Mouse (Mus musculus) forebrain, postnatal 0 days (tissue): ENCODE data around the gene Uck2. TPM values are rescaled to one million over a fixed set of nuclear protein-coding genes. Genes with fewer than 3 reads are reported as not detected.

Experiments used
- ATAC-seq: fragments of 200-750 bp; cut with Nextera tagmentation; 2 replicates; pipeline ENCODE4 v1.8.0; 2017; ENCODE audit warnings: mild to moderate bottlenecking, moderate library complexity
- DNase-seq: peaks from one replicate; pipeline ENCODE4 v3.0.0-alpha.2; 2015
- H3K27ac ChIP-seq: fragments of 300-500 bp; sonication (generic); 2 replicates; pipeline ENCODE4 v1.5.1; 2014; ENCODE audit warnings: low read depth, mild to moderate bottlenecking, antibody characterized with exemption, low read length, moderate library complexity, mixed read lengths
- H3K27me3 ChIP-seq: fragments of 300-500 bp; sonication (generic); 2 replicates; pipeline ENCODE4 v1.6.1; 2014; ENCODE audit warnings: mild to moderate bottlenecking, low read length, mixed read lengths; ENCODE audit not compliant: insufficient read depth
- H3K36me3 ChIP-seq: fragments of 300-500 bp; sonication (generic); 2 replicates; pipeline ENCODE4 v1.6.1; 2014; ENCODE audit warnings: mild to moderate bottlenecking, moderate library complexity; ENCODE audit not compliant: insufficient read depth
- H3K4me1 ChIP-seq: fragments of 300-500 bp; sonication (generic); 2 replicates; pipeline ENCODE4 v1.6.1; 2014; ENCODE audit warnings: antibody characterized with exemption; ENCODE audit not compliant: insufficient read depth
- H3K4me2 ChIP-seq: fragments of 300-500 bp; sonication (generic); 2 replicates; pipeline ENCODE4 v1.6.1; 2014; ENCODE audit warnings: low read depth, mild to moderate bottlenecking, moderate library complexity
- H3K4me3 ChIP-seq: fragments of 300-500 bp; sonication (generic); 2 replicates; pipeline ENCODE4 v1.5.1; 2014; ENCODE audit warnings: low read depth, low read length, mixed read lengths
- H3K9ac ChIP-seq: fragments of 300-500 bp; sonication (generic); 2 replicates; pipeline ENCODE4 v1.6.1; 2014; ENCODE audit warnings: mild to moderate bottlenecking
- H3K9me3 ChIP-seq: fragments of 300-500 bp; sonication (generic); 2 replicates; pipeline ENCODE4 v1.6.1; 2016; ENCODE audit warnings: low read length
- CTCF ChIP-seq: sonication (generic); IDR thresholded peaks from 2 replicates; pipeline ENCODE4 v1.5.1; 2016; ENCODE audit warnings: antibody characterized with exemption, control low read depth, low read depth
- WGBS: fragments of 180-500 bp; shearing (Covaris S2); extraction: QIAGEN DNeasy Blood & Tissue Kit; methylation state at CpG from one replicate; pipeline ENCODE4 v1.1.7; 2014; 5-methylcytosine and 5-hydroxymethylcytosine counted together
- polyA plus RNA-seq: library from polyadenylated mRNA; unstranded; fragments of >200 nt; fragmentation: Nextera tagmentation; extraction: Ambion mirVana; gene quantifications from 2 replicates; pipeline ENCODE4 v1.2.1, GENCODE M21; 2015
- total RNA-seq: library from RNA; depleted of rRNA; stranded (reverse); fragments of >200 nt; gene quantifications from 2 replicates; pipeline ENCODE4 v1.2.3, GENCODE M21; 2014

The Uck2 gene
- total and polyA plus RNA-seq, 2 experiments from 2014 or later = 48.2 to 80.7 TPM

DNA sequence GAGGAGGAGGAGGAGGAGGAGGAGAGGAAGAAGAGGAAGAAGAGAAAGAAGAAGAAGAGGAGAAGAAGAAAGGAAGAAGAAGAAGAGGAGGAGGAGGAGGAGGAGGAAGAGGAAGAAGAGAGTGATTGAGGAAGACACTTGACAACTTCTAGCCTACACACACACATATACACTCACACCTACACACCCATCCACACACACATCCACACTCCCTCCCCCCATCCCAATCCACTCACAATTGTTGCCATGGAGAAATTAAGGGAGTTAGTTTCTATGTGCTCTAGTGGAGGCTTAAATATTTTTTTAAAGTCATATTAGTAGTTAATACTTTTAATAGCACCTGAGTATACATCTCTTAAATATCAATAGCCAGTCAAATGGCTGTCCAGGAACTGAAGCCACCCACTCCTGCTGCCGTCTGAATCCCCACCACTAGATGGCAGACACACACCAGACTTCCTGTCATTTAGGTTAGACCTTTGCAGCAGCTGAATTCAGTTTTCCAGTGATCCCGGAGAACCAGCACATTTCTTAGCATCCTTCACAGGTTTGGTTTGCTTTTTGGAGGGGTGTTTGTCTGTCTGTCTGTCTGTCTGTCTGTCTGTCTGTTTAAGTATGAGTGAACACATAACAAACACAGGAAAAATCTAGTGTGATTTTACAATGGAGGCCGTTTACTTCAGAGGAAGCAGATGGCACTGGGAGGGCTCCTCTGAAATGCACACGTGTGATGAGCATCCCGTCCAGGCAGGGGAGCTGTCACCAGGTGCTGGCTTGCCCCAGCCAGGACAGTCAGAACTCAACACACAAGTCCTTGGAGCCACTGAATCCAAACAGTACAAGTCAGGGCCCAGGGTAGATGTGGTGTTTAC, 64.6 kb downstream of the Uck2 start:
- H3K9me3 ChIP-seq = no peaks in the 10 kb centered on the region
- H3K4me1 ChIP-seq = no peaks in the 10 kb centered on the region
- peak; percentile 89 for DNase-seq
- no peak overlapping the region for H3K4me2 ChIP-seq
- no peaks in the 10 kb centered on the region for H3K27me3 ChIP-seq
- no peak overlapping the region for H3K27ac ChIP-seq
- no peak overlapping the region for H3K4me3 ChIP-seq
- WGBS = 4% methylated on average over 5 of the region's 5 CpGs
- peak; percentile 85 for ATAC-seq
- peaks cover 14% of the 10 kb centered on the region for H3K36me3 ChIP-seq
- peak; percentile 96 for TF ChIP-seq CTCF
- H3K9ac ChIP-seq = no peak overlapping the region

DNA sequence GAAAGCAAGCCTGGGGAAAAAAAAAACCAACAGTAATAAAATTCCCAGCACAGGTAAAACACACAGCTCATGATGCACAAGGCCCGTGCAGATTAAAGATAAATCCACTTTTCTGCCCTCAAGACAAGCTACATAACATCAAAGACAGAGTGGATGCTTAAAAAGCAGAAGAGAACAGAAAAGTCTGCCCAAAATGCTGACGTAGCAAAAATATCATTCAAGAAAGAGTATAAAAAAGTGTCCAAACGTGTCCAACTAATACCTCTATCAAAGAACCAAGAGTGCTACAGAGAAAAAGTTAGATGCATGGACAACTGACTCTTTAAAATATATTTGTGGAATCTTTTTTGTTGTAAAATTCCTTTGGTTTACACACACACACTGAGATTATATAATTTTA, 69.7 kb downstream of the Uck2 start:
- DNase-seq (no peak), ATAC-seq (no peak)
- 81% methylated on average over 3 of the region's 3 CpGs for WGBS
- no peak overlapping the region for H3K4me3 ChIP-seq
- no peaks in the 10 kb centered on the region for H3K9me3 ChIP-seq
- no peak overlapping the region for H3K4me2 ChIP-seq
- no peaks in the 10 kb centered on the region for H3K4me1 ChIP-seq
- no peak for TF ChIP-seq CTCF
- H3K9ac ChIP-seq = no peak overlapping the region
- no peaks in the 10 kb centered on the region for H3K27me3 ChIP-seq
- H3K36me3 ChIP-seq = no peaks in the 10 kb centered on the region
- H3K27ac ChIP-seq = no peak overlapping the region

DNA sequence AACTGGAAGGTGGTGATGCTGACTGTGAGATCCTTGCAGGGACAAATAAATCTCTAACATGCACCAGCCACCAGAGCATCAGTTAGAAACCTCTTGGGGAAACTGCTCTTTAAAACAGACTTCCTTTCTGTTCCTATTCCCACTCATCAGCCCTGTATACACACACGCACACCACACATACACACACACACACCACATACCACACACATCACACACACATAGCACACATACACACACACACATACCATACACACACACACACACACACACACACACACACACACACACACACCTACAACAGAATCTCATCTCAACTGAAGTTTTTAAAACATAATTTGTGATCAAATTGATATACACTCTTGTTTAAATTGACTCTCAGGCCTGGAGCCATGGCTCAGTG, 72.4 kb downstream of the Uck2 start:
- DNase-seq = no peak
- WGBS = 100% methylated on average over 1 of the region's 1 CpGs
- 0 out of 2 replicates have a peak, but pooled peaks have one; percentile 26 for ATAC-seq
- TF ChIP-seq CTCF = no peak
- no peak overlapping the region for H3K27ac ChIP-seq
- H3K9me3 ChIP-seq = no peaks in the 10 kb centered on the region
- no peak overlapping the region for H3K4me2 ChIP-seq
- H3K4me1 ChIP-seq = no peaks in the 10 kb centered on the region
- H3K9ac ChIP-seq = no peak overlapping the region
- H3K4me3 ChIP-seq = no peak overlapping the region
- H3K27me3 ChIP-seq = no peaks in the 10 kb centered on the region
- no peaks in the 10 kb centered on the region for H3K36me3 ChIP-seq

DNA sequence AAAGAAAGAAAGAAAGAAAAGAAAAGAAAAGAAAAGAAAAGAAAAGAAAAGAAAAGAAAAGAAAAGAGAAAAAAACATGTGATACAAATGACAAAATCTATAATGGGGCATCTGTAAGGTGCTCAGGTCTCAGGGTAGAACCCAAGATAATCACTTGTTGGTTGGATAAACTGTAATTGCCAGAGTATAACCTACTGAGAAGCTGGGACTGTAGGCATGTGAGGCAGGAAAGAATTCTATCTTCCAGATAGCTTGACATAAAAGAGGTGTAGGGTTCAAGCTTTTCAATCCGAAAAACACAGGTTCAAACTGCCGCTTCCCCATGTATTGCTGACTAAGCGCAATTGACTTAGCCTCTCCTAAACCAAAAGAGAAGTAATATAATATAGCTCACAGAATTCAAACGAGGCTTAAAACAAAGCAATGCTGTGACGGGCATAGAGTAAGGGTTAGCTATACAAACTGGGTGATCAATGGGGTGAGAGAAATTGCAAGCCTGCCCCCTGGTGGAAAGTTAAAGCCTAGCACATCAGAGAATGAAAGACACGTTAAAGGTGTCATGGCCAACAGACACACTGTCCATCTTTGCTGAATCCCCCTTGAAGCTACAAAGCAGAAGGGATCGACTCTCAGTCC, 73.0 kb downstream of the Uck2 start:
- Histone ChIP-seq H3K4me2 (no peak overlapping the region), H3K27ac (no peak overlapping the region), H3K4me3 (no peak overlapping the region), H3K36me3 (no peaks in the 10 kb centered on the region), H3K27me3 (no peaks in the 10 kb centered on the region), H3K9me3 (no peaks in the 10 kb centered on the region), H3K9ac (no peak overlapping the region), H3K4me1 (no peaks in the 10 kb centered on the region)
- 24% methylated on average over 7 of the region's 7 CpGs for WGBS
- DNase-seq (peak; percentile 85), ATAC-seq (peak; percentile 92)
- peak; percentile 94 for TF ChIP-seq CTCF

- H3K4me3 ChIP-seq = no peak overlapping the region
- no peak for TF ChIP-seq CTCF
- H3K9me3 ChIP-seq = no peaks in the 10 kb centered on the region
- no peaks in the 10 kb centered on the region for H3K4me1 ChIP-seq
- WGBS = 17% methylated on average over 4 of the region's 4 CpGs
- no peak overlapping the region for H3K27ac ChIP-seq
- no peak overlapping the region for H3K4me2 ChIP-seq
- ATAC-seq = 0 out of 2 replicates have a peak, but pooled peaks have one; percentile 14
- no peaks in the 10 kb centered on the region for H3K36me3 ChIP-seq
- DNase-seq = no peak
- no peaks in the 10 kb centered on the region for H3K27me3 ChIP-seq
- no peak overlapping the region for H3K9ac ChIP-seq
Measured at GRCm38 (mm10) chr1:167208816-167209215, 76.3 kb downstream of the Uck2 start.

- H3K27ac ChIP-seq = no peak overlapping the region
- H3K27me3 ChIP-seq = no peaks in the 10 kb centered on the region
- no peak for DNase-seq
- no peak overlapping the region for H3K4me3 ChIP-seq
- no peak for TF ChIP-seq CTCF
- H3K36me3 ChIP-seq = no peaks in the 10 kb centered on the region
- WGBS = 79% methylated on average over 8 of the region's 8 CpGs
- no peak overlapping the region for H3K9ac ChIP-seq
- no peaks in the 10 kb centered on the region for H3K9me3 ChIP-seq
- ATAC-seq = no peak
- H3K4me1 ChIP-seq = no peaks in the 10 kb centered on the region
- no peak overlapping the region for H3K4me2 ChIP-seq
Measured at GRCm38 (mm10) chr1:167205177-167205750, 79.9 kb downstream of the Uck2 start.

DNA sequence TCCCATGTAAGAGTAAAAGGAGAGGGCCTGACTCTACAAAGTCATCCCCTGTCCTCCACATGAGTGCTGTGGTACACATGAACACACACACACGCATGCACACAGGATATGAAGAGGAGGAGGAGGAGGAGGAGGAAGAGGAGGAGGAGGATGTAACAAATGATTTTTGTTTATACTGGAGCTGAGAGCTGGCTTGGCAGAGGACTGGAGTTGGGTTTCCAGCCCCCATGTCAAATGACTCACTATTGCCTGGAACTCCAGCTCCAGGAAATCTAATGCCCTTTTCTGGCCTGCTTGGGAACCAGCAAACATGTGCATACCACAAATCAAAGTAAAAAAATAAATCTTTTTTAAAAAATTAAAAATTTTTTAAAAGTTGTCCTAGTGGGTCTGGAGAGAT, 80.7 kb downstream of the Uck2 start:
- Histone ChIP-seq H3K4me2 (no peak overlapping the region), H3K4me3 (no peak overlapping the region), H3K27me3 (no peaks in the 10 kb centered on the region), H3K9me3 (no peaks in the 10 kb centered on the region), H3K4me1 (no peaks in the 10 kb centered on the region), H3K9ac (no peak overlapping the region), H3K36me3 (no peaks in the 10 kb centered on the region), H3K27ac (no peak overlapping the region)
- DNase-seq (no peak), ATAC-seq (no peak)
- TF ChIP-seq CTCF = no peak
- 93% methylated on average over 1 of the region's 1 CpGs for WGBS
